Mouse (Mus musculus): ENCODE results near the gene Aff1.

DNA sequence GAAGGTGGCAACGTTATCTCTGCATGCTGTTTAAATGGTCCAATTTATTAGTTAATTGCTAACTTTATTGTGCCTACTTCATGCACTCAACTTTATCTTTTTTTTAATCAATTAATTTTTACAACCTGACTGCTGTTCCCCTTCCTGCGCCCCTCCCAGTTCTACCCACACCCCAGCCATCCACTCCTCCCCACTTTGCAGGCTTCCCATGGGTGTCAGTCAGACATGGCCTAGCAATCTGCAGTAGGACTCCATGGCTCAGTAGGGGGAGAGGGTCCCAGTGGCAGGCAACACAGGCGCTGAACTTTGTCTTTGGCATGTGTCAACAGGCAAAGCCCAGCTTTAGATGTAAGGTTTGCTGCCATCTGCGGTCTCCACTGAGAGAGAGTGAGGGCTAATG is 171.6 kb downstream of the Aff1 start:
- TF ChIP-seq CTCF (IDR thresholded peaks at IDR 0.05; ENCODE audit: low read depth) (no peak), EP300 (IDR thresholded peaks at IDR 0.05; ENCODE audit: low read depth) (no peak)
